Mouse (Mus musculus) thymus, postnatal 0 days (tissue): ENCODE measurements at regions not wholly inside any gene's neighbourhood (a gene's known extent, or its start where the extent isn't known, plus 50 kb on each side); places are given as distances from the start of the nearest gene placed in this dataset.
A peak's percentile ranks its signal among the peaks of the same experiment; 100 is the strongest.

Experiments used
- DNase-seq: peaks from one replicate; pipeline ENCODE4 v3.0.0-alpha.2; 2015; ENCODE audit warnings: low spot score

GRCm38 (mm10) chr6:51206712-51207505 lies 225.6 kb upstream of the Nfe2l3 start:
- DNase-seq = peak; percentile 55

- DNase-seq = no peak
Observed at GRCm38 (mm10) chr6:51207587-51208361, 224.7 kb upstream of the Nfe2l3 start.

- DNase-seq = peak; percentile 85
Observed at GRCm38 (mm10) chr6:51208660-51209396, 223.6 kb upstream of the Nfe2l3 start.

- DNase-seq = no peak
Observed at GRCm38 (mm10) chr6:51211418-51211817, 221.1 kb upstream of the Nfe2l3 start.

- no peak for DNase-seq
Observed at GRCm38 (mm10) chr6:51212216-51212615, 220.3 kb upstream of the Nfe2l3 start.

GRCm38 (mm10) chr6:51215371-51215770 lies 217.1 kb upstream of the Nfe2l3 start:
- no peak for DNase-seq

- DNase-seq = no peak
Observed at GRCm38 (mm10) chr6:51216472-51216871, 216.0 kb upstream of the Nfe2l3 start.

GRCm38 (mm10) chr6:51219691-51220090 lies 212.8 kb upstream of the Nfe2l3 start:
- no peak for DNase-seq

- DNase-seq = no peak
Observed at GRCm38 (mm10) chr6:51220778-51221177, 211.7 kb upstream of the Nfe2l3 start.

- no peak for DNase-seq
Observed at GRCm38 (mm10) chr6:51236077-51236740, 196.3 kb upstream of the Nfe2l3 start.

GRCm38 (mm10) chr6:51240039-51240438 lies 192.4 kb upstream of the Nfe2l3 start:
- DNase-seq = no peak

GRCm38 (mm10) chr6:51250233-51250632 lies 182.2 kb upstream of the Nfe2l3 start:
- no peak for DNase-seq

GRCm38 (mm10) chr6:51251432-51251831 lies 181.0 kb upstream of the Nfe2l3 start:
- DNase-seq = no peak

- DNase-seq = no peak
Observed at GRCm38 (mm10) chr6:51252721-51253120, 179.7 kb upstream of the Nfe2l3 start.

- DNase-seq = no peak
Observed at GRCm38 (mm10) chr6:51256631-51257030, 175.8 kb upstream of the Nfe2l3 start.

GRCm38 (mm10) chr6:51257524-51257923 lies 174.9 kb upstream of the Nfe2l3 start:
- DNase-seq = no peak

GRCm38 (mm10) chr6:51258304-51258703 lies 174.2 kb upstream of the Nfe2l3 start:
- no peak for DNase-seq

GRCm38 (mm10) chr6:51263595-51263994 lies 168.9 kb upstream of the Nfe2l3 start:
- no peak for DNase-seq

- no peak for DNase-seq
Observed at GRCm38 (mm10) chr6:51265329-51265728, 167.1 kb upstream of the Nfe2l3 start.

GRCm38 (mm10) chr6:51266721-51267120 lies 165.7 kb upstream of the Nfe2l3 start:
- no peak for DNase-seq

GRCm38 (mm10) chr6:51267888-51268287 lies 164.6 kb upstream of the Nfe2l3 start:
- no peak for DNase-seq
